Mouse (Mus musculus) bone marrow macrophage, adult 2 months (primary cell): ENCODE measurements around the gene Gm10226.

Experiments
- CTCF ChIP-seq: IDR thresholded peaks from 2 replicates; pipeline ENCODE4 v1.5.1; 2012; ENCODE audit warnings: low read depth, mild to moderate bottlenecking, low read length, moderate library complexity
- POLR2A ChIP-seq: IDR thresholded peaks from 2 replicates; pipeline ENCODE4 v1.6.1; 2012; ENCODE audit warnings: mild to moderate bottlenecking, low read depth, low read length, borderline replicate concordance

GRCm38 (mm10) chr17:21691560-21691959, at the start of gene Gm10226:
- TF ChIP-seq CTCF (no peak), POLR2A (no peak)
